Mouse (Mus musculus): ENCODE data around the gene Acsm5.

Acsm5 gene

DNA sequence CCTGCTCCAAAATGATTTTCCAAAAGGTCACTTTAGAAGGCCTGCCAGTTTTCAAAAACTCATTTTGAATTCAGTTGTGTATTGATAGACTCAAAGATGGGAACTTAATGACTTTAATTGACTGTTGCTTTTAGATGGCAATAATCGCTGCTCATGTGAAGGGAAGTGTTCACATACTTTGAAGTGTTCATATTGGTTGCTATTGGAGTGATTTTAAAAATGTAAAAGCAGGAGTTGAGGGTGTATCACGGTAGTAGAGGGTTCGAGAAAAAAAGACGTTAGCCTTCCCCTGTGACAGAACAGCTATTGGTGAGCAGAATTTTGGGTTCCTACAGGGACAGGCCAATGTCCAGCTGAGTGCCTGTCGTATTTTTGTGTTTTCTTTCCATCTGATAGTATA is at the start of gene Acsm5:
Acsm5 (plus strand) TSS at position 301 of the 400 bp plus-strand sequence.
- DNase-seq (ENCODE audit: low spot score): no peak

DNA sequence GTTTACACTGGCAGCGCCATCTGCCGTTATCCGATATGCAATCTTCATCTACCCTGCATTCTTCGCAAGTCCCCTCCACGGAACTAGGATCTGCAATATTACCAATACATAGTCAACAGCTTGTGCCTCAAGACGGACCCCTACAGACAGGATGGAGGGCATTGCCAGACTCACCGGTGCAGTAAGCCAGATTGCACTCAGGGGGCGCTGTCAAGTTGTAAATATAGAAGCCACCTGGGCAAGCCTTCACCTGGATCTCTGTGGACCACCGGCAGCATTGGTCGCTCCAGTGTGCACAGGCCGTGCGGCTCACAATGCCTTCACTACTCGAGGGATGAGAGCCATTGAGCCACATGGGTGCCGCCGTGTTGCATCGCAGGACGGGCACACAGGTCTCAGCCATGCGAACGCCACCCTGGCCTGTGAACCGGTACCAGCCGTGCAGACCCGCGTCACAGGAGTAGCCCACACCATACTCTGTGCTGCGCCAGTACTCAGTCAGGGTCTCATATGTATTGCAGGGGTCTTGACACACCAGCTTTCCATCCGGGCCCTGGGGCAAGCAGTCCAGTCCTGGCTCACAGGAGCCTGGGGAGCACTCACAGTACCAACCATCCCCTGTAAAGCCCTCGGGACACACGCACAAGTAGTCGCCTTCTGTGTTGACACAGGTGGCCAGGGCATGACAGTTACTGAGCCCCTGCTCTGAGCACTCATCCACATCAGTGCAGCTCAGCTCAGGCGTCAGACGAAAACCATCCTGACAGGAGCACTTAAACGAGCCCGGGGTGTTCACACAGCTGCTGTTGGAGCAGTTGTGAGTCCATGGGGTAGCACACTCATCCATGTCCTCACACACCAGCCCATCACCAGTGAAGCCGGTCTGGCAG is 42.5 kb upstream of the Acsm5 start:
- peak; percentile 9 for DNase-seq (ENCODE audit: low spot score)

DNA sequence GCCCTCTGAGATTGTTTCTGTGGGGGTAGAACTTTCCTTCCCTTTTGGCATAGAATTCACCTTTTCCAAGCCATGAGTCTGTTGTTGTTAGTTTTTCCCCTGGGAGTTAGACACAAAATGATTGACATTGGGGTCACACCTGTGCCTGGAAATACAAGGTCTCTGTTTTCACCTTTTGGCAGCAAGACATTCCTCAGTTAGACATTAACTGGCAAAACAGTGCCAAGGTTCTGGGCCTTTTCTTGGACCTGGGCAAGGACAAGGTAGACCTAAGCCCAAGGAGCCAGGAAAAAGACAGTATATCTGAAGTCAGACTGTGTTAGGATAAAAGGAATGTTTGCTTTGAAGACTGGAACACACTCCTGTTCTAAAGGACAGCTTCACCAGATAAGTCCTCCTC is 40.0 kb upstream of the Acsm5 start, which contains the start of gene Umod:
Umod (minus strand) TSS at position 27 of the 400 bp plus-strand sequence.
- no peak for DNase-seq (ENCODE audit: low spot score)

DNA sequence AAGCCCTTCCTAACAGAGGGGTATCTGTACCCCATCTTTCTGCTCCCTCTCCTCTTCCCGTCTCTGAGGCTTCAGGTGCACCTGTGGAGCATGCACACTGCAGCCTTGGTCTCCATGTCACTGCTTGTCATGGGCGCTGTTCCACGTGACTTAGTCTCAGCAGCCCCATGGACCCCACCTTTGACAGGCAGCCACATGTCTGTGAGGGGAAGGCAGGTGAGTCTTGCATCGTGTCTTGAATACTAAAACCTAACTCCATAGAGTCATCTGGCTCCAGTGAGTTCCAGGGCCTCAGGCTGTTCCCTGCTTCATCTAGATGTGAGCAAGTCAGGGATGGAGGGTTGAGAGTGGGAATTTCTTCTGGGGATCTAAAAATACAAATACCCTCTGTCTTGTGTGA is 35.1 kb upstream of the Acsm5 start:
- DNase-seq (ENCODE audit: low spot score): no peak

DNA sequence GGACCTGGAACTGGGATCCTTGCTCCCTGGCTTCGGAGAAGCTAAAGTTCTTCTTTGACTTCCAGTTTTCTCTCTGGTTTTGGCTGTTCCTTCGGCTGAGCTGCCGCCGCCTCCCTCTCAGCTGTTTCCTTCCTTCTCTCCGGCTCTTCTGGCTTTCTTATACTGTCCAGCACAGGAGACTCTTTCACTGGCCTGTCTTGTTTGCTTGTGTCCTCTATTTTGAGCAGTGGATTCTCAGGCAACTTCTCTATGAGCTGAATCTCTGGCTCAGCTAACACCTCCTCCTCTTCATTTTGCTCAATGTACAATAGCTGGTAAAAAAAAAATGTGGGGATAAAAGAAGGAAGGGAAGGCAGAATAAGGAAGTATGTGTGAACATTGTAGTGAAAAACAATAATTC is 32.6 kb upstream of the Acsm5 start:
- DNase-seq (ENCODE audit: low spot score): no peak

DNA sequence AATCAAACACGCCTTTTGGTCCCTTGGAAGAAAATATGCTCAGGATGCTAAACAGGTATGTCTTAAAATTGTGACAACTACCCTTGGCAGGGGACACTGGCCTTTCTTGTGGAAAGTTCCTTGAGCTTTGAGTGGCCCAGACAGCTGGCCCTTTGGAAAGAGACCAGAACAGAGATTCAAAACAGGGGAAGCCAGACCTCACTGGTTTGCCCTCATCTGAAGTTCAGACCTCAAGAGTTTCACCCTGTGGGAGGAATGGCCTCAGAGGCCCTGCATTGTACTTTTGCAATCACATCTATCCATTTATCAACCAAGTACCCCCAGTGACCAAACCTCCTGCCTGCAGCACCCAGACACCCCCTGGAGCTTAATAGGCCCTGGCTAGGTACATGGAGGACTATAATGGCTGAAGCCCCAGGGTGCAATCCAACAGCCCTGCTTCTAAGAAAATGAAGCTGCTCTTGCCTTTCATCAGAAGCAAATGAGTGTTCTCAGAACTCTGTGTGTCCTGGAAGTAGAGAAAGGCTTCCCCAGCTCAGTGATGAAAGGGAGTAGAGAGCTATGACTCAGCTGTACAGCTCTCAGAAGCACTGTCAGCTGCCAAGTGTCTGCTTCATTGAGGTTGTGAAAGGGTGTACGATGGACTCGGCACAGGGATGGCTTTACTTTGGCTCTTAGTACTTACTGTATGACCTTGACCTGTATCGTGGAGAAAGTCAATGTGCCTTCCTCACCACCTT is 29.1 kb upstream of the Acsm5 start:
- no peak for DNase-seq (ENCODE audit: low spot score)

DNA sequence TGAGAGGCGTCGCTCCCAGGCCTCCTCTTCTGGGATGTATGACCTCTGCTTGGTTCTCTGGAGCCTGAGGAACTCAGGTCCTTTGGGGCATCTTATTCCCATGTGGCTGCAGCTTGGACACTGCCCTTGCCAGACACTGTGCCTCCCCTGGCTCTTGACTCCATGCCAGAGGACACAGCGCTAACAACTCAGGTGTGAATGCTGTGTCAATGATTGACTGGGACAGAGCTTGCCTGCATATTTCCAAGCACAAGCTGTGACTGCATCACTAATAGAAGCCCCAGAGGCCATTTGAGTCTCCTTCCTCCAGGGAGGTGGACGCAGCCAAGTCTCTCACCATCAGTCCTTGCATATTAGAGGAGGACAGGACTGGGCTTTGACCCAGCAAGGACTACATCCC is 8.1 kb upstream of the Acsm5 start:
- DNase-seq (ENCODE audit: low spot score): no peak

DNA sequence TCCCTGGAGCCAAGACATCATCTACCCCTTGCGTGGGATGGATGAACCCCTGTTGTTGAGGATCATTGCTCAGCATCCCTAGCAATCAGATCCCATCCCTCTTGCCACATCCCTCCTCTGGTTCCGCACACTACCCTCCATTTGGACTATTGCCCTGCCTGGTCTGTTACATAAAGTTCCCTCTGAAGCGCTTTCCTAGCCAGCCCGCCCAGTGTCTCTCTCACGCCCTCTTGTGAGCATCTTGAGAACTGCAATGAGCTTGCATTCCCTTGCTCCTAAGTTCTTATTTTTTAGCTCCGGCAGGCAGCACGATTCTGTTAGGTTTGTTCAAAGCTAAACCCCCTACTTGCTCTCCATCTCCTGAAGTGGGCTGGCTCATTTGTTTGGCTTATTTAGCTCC is 6.2 kb upstream of the Acsm5 start:
- peak; percentile 77 for DNase-seq (ENCODE audit: low spot score)

DNA sequence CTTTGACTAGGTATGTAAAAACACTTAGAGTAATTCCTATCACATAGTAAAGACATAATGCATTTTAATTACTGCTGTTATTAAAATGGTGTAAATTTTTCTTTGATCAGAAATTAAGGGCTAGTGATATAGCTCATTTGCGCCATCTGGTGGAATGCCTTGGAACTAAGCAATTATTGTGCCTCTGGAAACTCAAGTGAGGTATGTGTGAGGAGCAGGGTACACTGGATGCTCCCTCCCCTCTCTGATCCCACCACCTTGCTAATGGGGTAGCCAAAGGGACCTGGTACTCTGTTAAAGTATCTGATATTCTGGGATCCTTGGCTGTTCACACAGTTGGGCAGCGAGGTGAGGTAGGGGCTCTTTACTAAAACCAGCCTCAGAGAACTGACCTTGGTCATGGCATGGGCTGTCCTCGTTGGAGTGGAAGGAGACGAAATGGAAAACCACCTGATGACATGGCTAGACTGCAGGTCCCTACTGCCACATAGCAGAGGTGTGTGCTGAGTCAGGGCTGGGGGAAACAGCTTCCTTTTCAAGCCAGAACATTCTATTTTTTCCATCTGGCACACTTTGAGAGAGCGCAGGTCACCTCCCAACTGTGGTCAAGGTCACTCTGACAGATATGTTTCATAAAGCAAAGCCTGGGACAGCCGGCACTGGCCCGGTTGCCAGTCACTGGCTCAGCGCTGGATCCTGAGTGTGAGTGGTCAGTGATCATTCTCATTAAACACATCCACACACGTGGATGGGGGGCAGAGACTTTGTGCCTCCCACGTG is 3.6 kb upstream of the Acsm5 start:
- peak; percentile 61 for DNase-seq (ENCODE audit: low spot score)

DNA sequence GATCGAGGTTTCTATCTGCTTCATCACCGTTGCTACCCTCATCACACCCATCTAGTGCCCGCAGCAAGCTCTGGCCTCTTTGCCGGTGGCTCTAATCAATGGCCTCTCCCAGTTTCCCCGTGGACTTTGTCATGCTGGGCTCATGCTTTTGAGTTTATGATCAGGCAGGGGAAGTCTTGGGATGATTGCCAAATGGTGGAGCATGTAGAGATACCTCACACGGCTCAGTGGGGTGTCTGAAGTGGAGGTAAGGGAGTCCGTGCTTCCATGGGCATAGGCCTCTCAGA is 3.0 kb upstream of the Acsm5 start:
- no peak for DNase-seq (ENCODE audit: low spot score)

DNA sequence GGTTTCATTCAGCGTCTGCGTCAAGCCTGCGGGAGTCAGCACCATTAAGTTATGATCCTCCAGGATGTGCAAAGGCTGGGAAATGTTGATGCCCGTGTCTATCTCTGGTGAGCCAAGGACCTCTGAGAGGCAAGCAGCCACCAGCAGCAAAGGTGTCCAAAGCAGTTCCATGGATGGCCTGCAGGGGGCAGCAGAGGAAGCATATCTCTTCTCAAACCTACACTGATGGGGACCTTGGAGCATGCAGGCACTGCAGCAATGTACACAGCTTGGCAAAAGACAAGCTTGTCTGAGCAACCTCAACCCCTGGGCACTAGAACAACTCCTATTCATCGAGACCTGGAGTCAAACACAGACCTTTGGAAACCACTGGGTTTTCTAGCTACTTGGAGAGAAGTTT is 391 bp downstream of the Acsm5 start:
- DNase-seq (ENCODE audit: low spot score): peak; percentile 74

DNA sequence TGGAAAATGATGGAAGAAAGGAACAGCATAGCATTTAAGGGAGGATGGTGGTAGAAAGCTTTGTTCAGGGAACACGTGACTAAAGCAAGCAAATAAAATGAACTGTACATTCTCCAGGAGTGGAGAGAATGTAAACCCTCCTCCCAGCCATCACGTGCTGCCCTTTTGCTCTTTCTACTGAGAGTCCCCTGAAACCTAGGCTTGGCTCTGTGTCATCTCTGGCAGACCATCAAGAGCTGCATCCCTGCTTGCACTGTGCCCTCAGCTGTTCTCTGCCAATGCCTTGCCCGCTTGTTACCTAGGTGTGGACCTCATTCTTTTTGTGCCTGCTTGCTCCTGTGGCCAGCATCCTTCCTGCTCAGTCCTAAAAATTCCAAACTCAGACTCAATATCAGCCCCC is 2.6 kb downstream of the Acsm5 start:
- DNase-seq (ENCODE audit: low spot score): no peak

DNA sequence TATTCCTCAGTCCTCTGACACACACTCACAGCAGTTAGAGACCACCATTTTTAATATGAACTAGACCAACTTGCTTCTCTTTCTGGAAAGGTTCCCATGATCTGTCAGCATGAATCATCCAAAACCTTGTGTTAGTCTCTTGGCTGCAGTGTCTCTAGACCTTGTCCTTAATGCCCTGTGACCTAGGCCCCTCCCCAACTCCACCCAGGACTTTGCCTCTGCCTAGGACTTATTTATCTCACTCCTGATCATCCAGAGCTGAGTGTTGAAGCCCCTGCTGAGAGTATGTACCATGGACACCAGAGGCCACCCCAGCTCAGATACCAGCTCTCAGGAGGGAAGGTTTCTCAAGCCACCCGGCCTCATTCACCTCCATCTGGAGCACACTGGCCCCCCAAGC is 3.1 kb downstream of the Acsm5 start:
- no peak for DNase-seq (ENCODE audit: low spot score)

DNA sequence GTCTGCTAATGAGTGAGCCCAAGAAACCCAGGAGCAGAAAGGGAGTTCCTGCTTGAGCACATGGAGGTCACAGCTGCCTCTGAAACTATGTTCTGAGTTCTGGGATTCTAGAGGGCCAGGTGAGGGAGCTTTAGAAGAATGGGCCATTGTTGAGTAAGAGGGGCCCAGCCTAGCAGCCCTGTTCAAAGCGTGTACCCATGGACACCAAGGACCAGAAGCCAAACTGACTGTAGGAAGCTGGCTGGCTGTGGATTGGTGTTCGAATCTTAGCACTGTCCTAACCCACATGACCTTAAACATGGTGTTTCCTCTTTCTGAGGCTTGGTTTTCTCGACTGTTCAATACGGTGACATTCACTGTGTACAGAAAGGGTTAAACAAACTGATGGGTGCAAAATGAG is 4.1 kb downstream of the Acsm5 start, which contains the start of gene Pdilt:
Pdilt (minus strand) TSS at position 101 of the 400 bp plus-strand sequence.
- no peak for DNase-seq (ENCODE audit: low spot score)

DNA sequence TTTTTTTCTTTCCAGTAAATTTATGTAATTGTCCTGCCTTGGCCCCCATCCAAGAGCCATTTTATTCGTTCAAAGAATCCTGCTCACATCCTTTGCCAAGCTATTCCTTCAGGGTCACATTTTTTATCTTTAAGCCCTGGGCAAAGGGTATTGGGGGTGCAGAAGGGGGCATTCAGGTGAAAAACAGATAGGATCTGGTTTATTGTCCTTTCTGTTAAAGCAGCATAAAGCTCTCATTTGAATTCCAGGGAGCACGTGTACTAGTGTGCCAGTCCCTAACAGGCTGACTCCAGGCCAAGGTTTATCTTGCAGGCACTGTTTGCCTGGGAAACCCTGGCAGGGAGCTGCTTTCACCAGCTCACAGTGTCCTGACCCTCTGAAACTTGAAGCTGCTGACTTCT is 6.6 kb downstream of the Acsm5 start:
- DNase-seq (ENCODE audit: low spot score): no peak

DNA sequence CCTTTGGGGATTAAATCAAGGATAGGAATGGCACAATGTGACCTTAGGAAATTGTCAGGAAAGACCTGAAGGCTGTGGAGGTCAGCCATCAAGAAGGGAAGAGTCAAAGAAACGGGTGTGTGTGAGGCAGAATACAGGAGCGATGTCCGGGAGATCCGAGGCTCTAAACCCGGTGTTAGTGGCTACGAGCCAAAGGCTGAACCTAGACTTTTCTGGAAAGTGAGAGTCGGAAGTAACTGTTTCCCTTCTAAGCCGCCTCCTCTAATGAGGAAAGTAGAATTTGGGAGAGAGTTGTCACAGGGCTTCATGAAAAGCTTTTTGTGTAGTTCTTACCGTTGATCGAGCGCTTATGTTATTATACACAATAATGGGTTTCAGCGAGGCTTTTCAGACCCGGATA is 7.2 kb downstream of the Acsm5 start:
- DNase-seq (ENCODE audit: low spot score): no peak

DNA sequence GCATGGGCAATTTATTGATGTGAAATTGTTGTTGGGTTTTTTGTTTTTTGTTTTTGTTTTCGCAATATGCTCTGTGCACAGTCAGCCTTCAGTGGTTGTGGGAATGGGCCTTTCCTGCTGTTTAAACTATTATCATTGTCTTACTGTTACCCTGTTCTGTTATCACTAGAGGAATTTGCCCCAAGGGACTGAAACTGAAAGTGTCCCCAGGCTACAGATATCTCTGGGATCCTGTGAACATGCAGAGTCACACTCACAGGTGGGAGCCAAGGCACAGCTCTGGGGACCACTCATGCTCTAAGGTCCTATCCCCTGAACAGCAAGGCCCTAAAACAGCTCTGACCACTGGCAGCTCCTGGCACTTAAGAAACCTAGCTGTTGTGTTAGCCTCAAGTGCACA is 7.9 kb downstream of the Acsm5 start:
- DNase-seq (ENCODE audit: low spot score): no peak

DNA sequence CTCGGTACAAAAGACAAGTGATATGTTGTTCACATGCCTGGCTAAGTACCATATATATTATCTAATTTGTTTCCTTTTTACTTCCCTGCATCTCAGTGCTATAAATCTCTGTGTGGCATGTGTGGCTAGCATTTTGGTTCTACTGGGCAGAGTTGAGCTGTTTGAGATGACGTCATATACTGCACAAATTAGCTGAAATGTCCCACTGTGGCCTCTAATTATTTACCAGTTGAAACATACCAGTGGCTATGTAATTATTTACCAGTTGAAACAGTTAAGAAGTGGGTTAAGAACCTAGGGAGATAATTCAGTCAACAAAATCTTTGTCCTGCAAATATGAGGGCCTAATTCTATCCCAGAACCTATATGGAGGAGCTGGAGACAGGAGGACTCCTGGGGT is 8.3 kb downstream of the Acsm5 start:
- DNase-seq (ENCODE audit: low spot score): no peak

DNA sequence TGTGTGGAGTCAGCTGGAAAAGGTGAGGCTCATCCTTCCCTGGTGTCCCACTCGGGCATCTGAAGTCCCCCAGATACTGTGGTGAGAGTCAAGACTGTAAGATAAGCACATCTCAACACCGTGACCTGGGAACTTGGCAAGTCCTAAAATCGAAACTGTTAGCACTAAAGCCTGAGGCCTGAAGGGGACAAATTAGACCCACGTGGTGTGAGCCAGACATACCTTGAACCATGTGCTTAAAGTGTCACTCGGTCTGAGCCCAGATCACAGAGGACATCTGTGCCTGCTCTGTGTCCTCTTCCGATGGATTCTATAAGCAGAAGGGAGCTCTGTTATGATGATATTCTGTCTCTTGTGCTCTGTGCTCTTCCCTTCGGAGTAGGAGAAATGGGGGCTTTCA is 9.4 kb downstream of the Acsm5 start:
- no peak for DNase-seq (ENCODE audit: low spot score)

DNA sequence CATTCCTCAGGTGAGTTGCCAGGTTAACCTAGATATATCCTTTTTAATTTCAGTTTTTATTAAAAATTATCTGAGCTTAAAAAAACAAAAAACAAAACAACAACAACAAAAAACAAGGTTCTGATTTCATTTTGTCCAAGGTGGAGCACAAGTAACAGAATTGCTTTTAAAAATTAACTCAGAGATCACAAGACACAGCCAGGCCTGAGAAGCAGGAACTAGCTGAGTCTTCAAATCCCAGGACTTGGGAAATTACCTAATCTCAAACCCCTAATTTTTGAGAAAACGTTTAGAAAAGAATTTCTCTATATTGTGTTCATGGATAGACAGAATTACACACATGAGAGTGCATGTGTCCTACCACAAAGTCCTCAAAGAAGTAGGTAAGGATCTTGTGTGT is 13.7 kb downstream of the Acsm5 start:
- DNase-seq (ENCODE audit: low spot score): no peak

DNA sequence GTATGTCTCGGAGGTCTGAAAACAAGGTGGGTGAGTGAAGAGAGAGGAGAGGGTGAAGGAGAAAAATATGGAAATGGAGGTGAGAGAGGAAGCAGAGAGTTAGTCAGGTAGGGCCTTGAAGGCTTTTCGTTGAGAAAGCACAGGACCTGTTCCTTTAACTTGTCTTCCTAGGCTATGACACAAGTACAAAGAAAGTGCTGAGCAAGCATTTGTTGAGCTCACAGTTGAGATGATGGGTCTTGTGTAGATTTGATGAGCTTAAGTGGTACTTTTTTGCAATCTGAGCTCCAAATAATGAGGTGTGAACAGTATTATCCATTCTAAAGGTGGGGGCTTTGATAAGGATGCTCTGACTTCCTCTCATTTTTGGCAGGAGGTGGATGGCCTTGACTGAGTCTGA is 15.1 kb downstream of the Acsm5 start:
- DNase-seq (ENCODE audit: low spot score): no peak

DNA sequence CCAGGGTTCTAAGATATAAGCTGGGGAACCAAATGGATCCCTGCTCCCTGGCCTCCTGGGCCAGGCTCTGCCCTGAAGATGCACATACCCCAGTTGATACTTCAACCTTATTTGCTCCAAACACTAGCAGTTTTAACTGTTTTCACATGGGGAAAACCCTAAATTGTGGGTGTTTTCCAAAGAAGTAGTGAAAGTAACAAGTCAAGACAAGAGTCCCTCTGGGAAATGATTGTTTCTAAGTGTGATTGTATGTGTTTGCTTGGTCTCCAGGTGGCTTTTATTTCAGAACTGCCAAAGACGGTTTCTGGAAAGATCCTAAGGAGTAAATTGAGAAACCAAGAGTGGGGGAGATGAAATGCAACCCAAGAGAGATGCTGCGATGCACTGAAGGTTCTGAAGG is 23.2 kb downstream of the Acsm5 start:
- DNase-seq (ENCODE audit: low spot score): no peak

DNA sequence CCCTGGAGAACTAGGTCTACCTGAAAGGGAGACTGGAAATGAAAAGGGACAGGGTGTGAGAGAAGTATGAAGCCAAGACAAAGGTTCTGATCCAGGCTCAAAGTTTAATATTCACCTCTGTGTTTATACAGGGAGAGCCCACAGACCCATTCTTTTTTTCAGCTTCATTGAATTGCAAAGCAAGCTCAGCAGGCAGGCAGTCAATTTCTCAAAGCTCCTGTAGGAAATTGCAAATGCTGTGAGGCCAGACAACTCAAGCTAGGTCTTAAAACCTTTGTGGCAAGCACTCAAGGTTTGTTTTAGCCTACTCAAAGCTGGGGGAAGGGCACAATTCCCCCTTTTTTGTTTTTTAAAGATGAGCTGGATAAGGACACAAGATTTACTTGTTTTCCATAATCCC is 26.3 kb downstream of the Acsm5 start:
- no peak for DNase-seq (ENCODE audit: low spot score)
